Mouse (Mus musculus) neural tube, embryonic 13.5 days (tissue): ENCODE data around the gene Snx8. TPM values are rescaled to one million over a fixed set of nuclear protein-coding genes. Genes with fewer than 3 reads are reported as not detected.

Experiments used
- ATAC-seq: fragments of 200-750 bp; cut with Nextera tagmentation; 2 replicates; pipeline ENCODE4 v1.8.0; 2017; ENCODE audit warnings: low read depth, mild to moderate bottlenecking, moderate TSS enrichment, moderate library complexity
- H3K27ac ChIP-seq: fragments of 300-500 bp; sonication (generic); replicated peaks from 2 replicates; pipeline ENCODE4 v1.5.1; 2015; ENCODE audit warnings: moderate library complexity, mild to moderate bottlenecking, inconsistent platforms
- H3K27me3 ChIP-seq: fragments of 300-500 bp; sonication (generic); 2 replicates; pipeline ENCODE4 v1.6.1; 2015; ENCODE audit warnings: mild to moderate bottlenecking, inconsistent platforms
- H3K36me3 ChIP-seq: fragments of 300-500 bp; sonication (generic); 2 replicates; pipeline ENCODE4 v1.6.1; 2015; ENCODE audit warnings: mild to moderate bottlenecking, inconsistent platforms
- H3K4me1 ChIP-seq: fragments of 300-500 bp; sonication (generic); replicated peaks from 2 replicates; pipeline ENCODE4 v1.6.1; 2015; ENCODE audit warnings: inconsistent platforms
- H3K4me2 ChIP-seq: fragments of 300-500 bp; sonication (generic); 2 replicates; pipeline ENCODE4 v1.6.1; 2015; ENCODE audit warnings: inconsistent platforms, mild to moderate bottlenecking, moderate library complexity
- H3K4me3 ChIP-seq: fragments of 300-500 bp; sonication (generic); 2 replicates; pipeline ENCODE4 v1.5.1; 2015; ENCODE audit warnings: mild to moderate bottlenecking, inconsistent platforms
- H3K9ac ChIP-seq: fragments of 300-500 bp; sonication (generic); 2 replicates; pipeline ENCODE4 v1.6.1; 2015; ENCODE audit warnings: moderate library complexity, mild to moderate bottlenecking, inconsistent platforms
- H3K9me3 ChIP-seq: fragments of 300-500 bp; sonication (generic); 2 replicates; pipeline ENCODE4 v1.6.1; 2016; ENCODE audit warnings: inconsistent platforms
- WGBS: fragments of 180-500 bp; shearing (Covaris S2); methylation state at CpG from one replicate; pipeline ENCODE4 v1.1.7; 2015; 5-methylcytosine and 5-hydroxymethylcytosine counted together
- polyA plus RNA-seq: library from polyadenylated mRNA; unstranded; fragments of >200 nt; fragmentation: Nextera tagmentation; extraction: Ambion mirVana; gene quantifications from 2 replicates; pipeline ENCODE4 v1.2.1, GENCODE M21; 2015

Snx8 gene
- 19.8 and 21.2 TPM in 2 replicates for polyA plus RNA-seq

DNA sequence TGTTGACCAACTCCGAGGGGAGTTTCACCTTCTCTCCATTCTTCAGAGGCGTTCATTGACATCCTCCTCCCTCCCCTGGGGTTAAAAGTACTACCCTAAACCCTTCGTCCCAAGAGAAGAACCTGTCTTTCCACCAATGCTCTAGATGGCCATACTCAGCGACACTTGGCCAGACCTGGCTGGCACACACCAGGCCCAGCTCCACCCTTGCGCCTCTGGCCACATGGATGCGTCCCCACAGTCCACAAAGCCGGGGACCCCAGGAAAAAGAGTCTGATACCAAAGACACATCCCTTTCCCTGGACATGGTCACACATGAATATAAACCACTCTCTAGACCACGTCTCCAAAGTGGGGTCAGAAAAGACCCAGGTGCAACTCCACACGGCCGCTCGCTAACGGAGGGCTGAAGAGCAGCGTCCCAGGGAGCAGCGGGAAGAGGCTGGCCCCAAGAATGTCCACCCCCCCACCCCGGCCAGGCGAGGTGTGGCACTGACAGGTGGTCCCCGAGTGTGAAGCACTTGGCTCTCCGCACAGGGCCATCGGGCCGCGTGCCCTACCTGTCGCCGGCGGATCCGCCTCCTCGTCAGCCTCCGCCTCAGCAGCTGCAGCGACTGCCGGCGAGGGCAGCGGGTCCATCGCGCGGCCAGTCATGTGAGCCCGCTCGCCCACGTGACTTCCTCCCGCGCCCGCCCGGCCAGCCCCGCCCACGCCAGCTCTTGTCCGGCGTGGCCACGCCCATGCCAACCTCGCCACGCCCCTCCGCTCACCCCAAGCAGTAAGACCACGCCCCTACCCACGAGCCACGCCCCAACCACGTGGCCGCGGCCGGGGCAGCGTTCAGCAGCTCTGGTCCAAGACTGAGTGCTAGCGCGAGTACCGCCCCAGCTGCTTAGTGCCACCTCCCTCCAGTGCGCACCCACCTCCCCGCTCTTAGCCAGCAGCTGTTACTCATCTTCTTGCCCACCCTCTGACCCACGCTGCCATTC lies at the start of gene Snx8:
Snx8 (minus strand) TSS at position 675 of the 989 bp plus-strand sequence.
- 2% methylated on average over 62 of the region's 63 CpGs for WGBS
- Histone ChIP-seq H3K27ac (peak within 1 kb of the TSS; percentile 49; the same call in 1 of the 2 replicates), H3K4me2 (peak within 1 kb of the TSS; percentile 97)

DNA sequence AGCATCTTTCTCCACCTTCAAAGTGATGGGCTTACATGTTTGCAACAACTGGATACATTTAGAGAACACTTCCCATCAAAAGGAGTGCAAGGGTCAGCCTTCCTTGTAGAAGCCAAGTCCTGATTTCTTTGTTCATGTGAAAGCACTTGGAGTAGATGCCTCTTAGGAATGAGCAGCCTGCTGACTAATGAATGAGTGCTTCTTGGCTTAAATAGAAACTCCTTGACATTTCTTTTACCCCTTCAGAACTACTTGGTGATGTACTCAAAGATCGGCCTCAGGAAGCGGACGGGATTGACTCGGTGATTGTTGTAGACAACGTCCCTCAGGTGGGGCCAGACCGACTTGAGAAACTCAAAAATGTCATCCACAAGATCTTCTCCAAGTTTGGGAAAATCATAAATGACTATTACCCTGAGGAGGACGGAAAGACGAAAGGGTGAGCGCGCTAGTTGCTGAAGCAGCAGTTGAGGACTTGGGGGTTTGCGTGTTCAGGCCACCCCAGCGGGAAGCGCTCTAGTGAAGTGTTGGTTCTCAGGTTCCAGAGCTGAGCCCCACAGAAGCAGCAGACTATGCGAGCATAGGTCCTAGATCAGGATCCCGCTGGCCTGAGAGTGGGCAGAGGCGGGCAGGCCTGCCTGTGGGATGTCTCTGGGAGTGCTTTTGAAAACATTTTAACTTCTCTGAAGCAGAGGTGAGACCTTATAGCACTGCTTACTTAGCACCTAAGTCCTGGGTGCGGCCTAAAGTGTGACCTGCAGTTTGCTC lies 36.1 kb upstream of the Snx8 start:
- Histone ChIP-seq H3K4me2 (no peak overlapping the region), H3K4me1 (peaks cover 27% of the 10 kb centered on the region), H3K27me3 (no peaks in the 10 kb centered on the region), H3K9me3 (no peaks in the 10 kb centered on the region), H3K27ac (no peak overlapping the region), H3K9ac (no peak overlapping the region), H3K4me3 (no peak overlapping the region), H3K36me3 (peaks cover 54% of the 10 kb centered on the region)
- WGBS, result 97% methylated on average over 17 of the region's 17 CpGs
- ATAC-seq, result no peak

More for the DNA sequence above, at the start of gene Snx8:
- H3K4me3 ChIP-seq, result peak within 1 kb of the TSS; percentile 73
- ATAC-seq, result peak; percentile 92
- no peaks in the 10 kb centered on the region for H3K36me3 ChIP-seq
- H3K9me3 ChIP-seq, result no peaks in the 10 kb centered on the region
- no peaks in the 10 kb centered on the region for H3K27me3 ChIP-seq
- peaks cover 22% of the 10 kb centered on the region for H3K4me1 ChIP-seq
- H3K9ac ChIP-seq, result peak within 1 kb of the TSS; percentile 83

DNA sequence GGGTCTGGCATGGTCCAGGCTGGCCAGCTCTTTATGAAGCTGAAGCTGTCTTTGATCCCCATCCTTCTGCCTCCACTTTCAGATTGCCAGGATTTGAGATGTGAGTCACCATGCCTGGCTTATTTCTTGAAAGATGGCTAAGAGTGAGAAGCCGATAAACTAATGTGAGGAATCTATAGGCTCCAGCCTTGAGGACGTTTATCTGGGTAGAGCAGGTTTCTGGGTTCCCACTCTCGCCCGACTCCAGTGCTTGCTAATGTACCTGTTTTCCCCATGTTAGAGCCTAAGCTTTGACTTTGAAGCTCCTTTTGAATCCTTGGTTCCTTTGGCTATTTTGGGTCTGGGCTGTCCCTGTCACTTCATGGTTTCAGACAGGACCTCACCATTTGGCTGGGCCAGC lies 31.6 kb upstream of the Snx8 start:
- no peaks in the 10 kb centered on the region for H3K9me3 ChIP-seq
- H3K27me3 ChIP-seq, result no peaks in the 10 kb centered on the region
- WGBS, result 79% methylated on average over 4 of the region's 4 CpGs
- peaks cover 36% of the 10 kb centered on the region for H3K4me1 ChIP-seq
- H3K9ac ChIP-seq, result peak overlapping the region; percentile 98
- H3K36me3 ChIP-seq, result peaks cover 13% of the 10 kb centered on the region
- no peak overlapping the region for H3K27ac ChIP-seq
- no peak for ATAC-seq
- H3K4me3 ChIP-seq, result peak overlapping the region; percentile 100
- H3K4me2 ChIP-seq, result peak overlapping the region; percentile 90

DNA sequence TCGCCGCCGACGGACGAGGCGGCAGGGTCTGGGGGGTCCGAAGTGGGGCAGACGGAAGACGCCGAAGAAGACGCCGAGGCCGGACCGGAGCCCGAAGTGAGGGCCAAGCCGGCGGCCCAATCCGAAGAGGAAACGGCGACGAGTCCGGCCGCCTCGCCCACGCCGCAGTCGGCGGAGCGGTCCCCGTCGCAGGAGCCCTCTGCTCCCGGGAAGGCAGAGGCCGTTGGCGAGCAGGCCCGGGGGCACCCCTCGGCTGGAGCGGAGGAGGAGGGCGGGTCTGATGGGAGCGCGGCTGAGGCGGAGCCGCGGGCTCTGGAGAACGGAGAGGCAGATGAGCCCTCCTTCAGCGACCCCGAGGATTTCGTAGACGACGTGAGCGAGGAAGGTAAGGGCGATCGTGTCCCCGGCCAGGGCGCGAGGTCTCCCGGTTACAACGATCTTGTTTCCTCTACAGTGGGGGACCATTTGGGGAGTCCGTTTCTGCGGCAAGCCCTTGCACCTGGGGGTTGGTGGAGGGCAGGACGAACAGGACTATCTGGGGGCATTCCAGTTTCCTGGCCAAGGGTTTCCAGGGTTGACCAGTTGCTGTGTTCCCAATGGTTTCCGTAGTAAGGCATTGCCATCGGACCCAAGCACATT lies 30.5 kb upstream of the Snx8 start:
- Histone ChIP-seq H3K27ac (peak overlapping the region; percentile 94), H3K9me3 (no peaks in the 10 kb centered on the region), H3K9ac (peak overlapping the region; percentile 98), H3K27me3 (no peaks in the 10 kb centered on the region), H3K36me3 (peaks cover 13% of the 10 kb centered on the region), H3K4me2 (peak overlapping the region; percentile 90), H3K4me1 (peaks cover 36% of the 10 kb centered on the region), H3K4me3 (peak overlapping the region; percentile 100)
- peak; percentile 36 for ATAC-seq
- under 1% methylated on average over 62 of the region's 62 CpGs for WGBS

DNA sequence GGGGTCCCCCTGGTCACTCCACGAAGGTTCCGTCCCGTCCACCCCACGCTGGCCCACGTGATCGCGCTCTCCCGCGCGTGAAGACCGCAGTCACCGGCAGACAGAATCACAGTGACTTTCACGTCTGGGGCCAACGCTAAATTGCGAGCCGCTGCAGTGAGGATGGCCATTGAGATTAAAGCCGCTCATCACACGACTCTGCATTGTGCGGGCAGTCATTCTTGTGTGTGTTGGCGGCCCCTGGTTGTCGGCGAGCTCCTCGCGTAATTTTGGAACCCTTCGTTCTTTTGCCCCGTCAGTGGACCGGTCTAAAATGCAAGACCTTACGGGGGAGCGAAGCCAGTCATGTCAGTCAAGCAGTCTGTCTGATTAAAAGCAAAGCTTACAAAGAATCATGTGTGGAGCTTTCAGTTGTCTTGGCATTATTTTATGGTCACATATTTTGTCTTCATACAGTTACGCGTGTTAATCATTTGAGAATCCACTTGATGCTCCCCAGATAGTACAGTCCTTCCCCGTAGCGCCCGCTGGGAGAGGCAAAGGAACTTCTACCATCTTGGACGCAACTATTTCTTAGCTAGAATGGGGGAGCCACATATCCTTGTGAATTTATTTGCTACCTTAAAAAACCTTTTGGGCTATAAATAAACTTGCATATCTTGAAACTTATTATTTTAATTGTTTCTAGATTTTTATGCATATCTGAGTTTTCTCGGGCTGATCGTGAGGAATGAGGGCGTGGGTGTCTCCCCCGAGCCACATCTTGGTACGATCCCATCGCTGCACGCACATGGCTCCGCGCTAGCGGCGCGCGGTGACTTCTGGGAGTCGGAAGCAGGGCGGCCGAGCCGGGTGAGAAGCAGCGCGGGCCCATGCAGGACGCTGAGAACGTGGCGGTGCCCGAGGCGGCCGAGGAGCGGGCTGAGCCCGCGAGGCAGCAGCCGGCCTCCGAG lies 29.7 kb upstream of the Snx8 start, which contains the start of gene Eif3b:
Eif3b (plus strand) TSS at position 840 of the 953 bp plus-strand sequence.
- no peaks in the 10 kb centered on the region for H3K27me3 ChIP-seq
- H3K27ac ChIP-seq, result peak within 1 kb of the TSS; percentile 94
- ATAC-seq, result peak; percentile 94
- peak within 1 kb of the TSS; percentile 98 for H3K9ac ChIP-seq
- peaks cover 36% of the 10 kb centered on the region for H3K4me1 ChIP-seq
- peaks cover 13% of the 10 kb centered on the region for H3K36me3 ChIP-seq
- WGBS, result under 1% methylated on average over 65 of the region's 65 CpGs
- no peaks in the 10 kb centered on the region for H3K9me3 ChIP-seq
- peak within 1 kb of the TSS; percentile 90 for H3K4me2 ChIP-seq
- peak within 1 kb of the TSS; percentile 100 for H3K4me3 ChIP-seq

DNA sequence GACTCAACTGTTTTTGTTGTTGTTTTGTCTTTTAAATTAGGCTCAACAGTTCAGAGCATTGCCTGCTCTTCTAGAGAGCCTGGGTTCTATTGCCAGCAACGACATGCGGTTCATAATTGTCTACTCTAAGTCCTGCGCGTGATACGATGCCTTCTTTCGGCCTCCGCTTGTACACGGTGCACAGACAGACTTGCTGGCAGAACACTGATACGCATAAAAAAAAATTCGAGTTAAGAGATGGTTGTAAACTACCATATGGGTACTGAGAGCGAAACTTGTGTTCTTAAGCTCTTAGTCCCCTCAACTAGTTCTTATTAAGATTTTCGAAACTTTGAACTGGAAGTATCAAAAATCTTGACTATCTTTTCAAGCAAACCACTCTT lies 29.0 kb upstream of the Snx8 start:
- peak overlapping the region; percentile 90 for H3K4me2 ChIP-seq
- WGBS, result 1% methylated on average over 12 of the region's 12 CpGs
- peak overlapping the region; percentile 100 for H3K4me3 ChIP-seq
- peaks cover 7% of the 10 kb centered on the region; the same call in 1 of the 2 replicates for H3K36me3 ChIP-seq
- 0 out of 2 replicates have a peak, but pooled peaks have one; percentile 2 for ATAC-seq
- no peaks in the 10 kb centered on the region for H3K9me3 ChIP-seq
- peak overlapping the region; percentile 81 for H3K9ac ChIP-seq
- H3K27ac ChIP-seq, result peak overlapping the region; percentile 94
- H3K27me3 ChIP-seq, result no peaks in the 10 kb centered on the region
- H3K4me1 ChIP-seq, result peaks cover 36% of the 10 kb centered on the region

DNA sequence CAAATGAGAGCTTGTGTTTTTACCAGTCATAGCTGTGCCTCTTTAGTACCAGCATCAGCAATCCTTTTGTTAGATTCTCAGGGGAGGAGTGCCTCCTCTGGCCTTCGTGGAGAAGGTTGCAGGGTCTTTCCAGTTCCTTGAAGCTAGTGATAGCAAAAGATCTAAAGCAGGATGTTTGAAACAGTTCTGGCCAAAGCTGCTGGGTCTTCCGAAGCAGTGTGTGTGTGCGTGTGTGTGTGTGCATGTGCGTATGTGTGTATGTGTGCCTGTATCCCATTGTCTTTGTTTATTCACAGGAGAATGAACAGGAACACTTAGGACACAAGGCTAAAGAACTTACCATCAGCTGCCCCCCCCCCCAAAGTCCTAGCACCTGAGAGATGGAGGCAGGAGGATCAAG lies 25.6 kb upstream of the Snx8 start:
- no peak overlapping the region for H3K4me2 ChIP-seq

DNA sequence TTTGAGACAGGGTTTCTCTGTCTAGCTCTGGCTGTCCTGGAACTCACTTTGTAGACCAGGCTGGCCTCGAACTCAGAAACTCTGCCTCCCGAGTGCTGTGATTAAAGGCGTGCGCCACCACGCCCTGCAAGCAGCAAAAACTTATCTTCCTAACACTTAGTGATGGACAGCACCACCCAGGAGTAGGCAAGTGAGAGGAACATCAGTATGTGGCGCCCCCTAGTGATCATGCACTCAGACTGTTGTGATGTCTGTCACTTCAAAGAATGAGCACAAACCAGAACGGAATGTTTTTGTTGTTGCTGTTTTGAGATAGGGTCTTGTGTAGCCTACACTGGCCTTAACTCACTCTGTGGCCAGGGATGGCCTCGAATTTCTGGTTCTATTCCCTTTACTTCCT lies 22.3 kb upstream of the Snx8 start:
- Histone ChIP-seq H3K4me1 (no peaks in the 10 kb centered on the region), H3K27ac (no peak overlapping the region), H3K4me2 (no peak overlapping the region), H3K9ac (no peak overlapping the region), H3K27me3 (no peaks in the 10 kb centered on the region), H3K4me3 (no peak overlapping the region), H3K36me3 (no peaks in the 10 kb centered on the region), H3K9me3 (no peaks in the 10 kb centered on the region)
- no peak for ATAC-seq
- 36% methylated on average over 8 of the region's 8 CpGs for WGBS

More for the DNA sequence above, 25.6 kb upstream of the Snx8 start:
- H3K9me3 ChIP-seq, result no peaks in the 10 kb centered on the region
- H3K36me3 ChIP-seq, result no peaks in the 10 kb centered on the region
- peaks cover 5% of the 10 kb centered on the region for H3K4me1 ChIP-seq
- H3K27ac ChIP-seq, result no peak overlapping the region
- H3K27me3 ChIP-seq, result no peaks in the 10 kb centered on the region
- ATAC-seq, result no peak
- WGBS, result 66% methylated on average over 4 of the region's 4 CpGs
- no peak overlapping the region for H3K4me3 ChIP-seq
- H3K9ac ChIP-seq, result no peak overlapping the region

DNA sequence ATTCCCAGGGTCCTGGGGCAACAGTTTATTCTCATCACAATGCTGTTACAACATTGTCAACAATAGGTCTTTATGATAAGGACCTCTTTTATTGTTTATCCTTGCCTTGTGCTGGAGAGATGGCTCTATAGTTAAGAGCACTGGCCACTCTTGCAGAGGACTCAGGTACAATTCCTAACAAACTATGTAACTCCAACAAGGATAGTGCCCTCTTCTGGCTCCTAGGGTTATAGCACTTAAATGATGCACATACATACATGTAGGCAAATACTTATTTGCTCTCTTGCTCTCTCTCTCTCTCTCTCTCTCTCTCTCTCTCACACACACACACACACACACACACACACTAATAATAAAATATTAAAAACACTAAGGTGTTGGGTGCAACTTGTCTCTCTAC lies 19.7 kb upstream of the Snx8 start:
- no peak overlapping the region for H3K27ac ChIP-seq
- no peaks in the 10 kb centered on the region for H3K27me3 ChIP-seq
- H3K36me3 ChIP-seq, result no peaks in the 10 kb centered on the region
- no peaks in the 10 kb centered on the region for H3K4me1 ChIP-seq
- no peak for ATAC-seq
- H3K9me3 ChIP-seq, result no peaks in the 10 kb centered on the region
- no peak overlapping the region for H3K4me2 ChIP-seq
- no peak overlapping the region for H3K4me3 ChIP-seq
- H3K9ac ChIP-seq, result no peak overlapping the region

DNA sequence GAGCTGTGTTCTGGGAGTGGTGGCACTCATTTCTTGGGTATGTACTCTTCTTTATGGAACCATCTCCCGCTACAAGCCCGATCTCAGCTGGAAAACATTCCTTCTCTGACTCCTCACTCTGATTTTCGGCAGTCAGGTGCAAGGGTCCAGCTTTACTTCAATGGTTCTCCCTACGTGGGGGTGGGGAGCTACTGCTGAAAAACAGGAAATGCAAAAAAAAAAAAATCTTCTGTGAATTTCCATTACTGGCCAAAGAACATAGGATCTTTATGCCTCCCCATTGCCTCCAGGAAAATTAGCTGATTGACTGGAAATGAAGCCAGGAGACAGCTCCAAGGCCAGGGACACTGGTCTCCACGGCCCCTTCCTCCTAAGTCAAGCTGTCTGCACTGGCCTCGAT lies 17.6 kb upstream of the Snx8 start:
- H3K4me1 ChIP-seq, result no peaks in the 10 kb centered on the region
- H3K27ac ChIP-seq, result no peak overlapping the region
- 73% methylated on average over 6 of the region's 6 CpGs for WGBS
- H3K27me3 ChIP-seq, result no peaks in the 10 kb centered on the region
- H3K4me3 ChIP-seq, result no peak overlapping the region
- H3K36me3 ChIP-seq, result no peaks in the 10 kb centered on the region
- no peak overlapping the region for H3K4me2 ChIP-seq
- H3K9ac ChIP-seq, result no peak overlapping the region
- no peak for ATAC-seq
- H3K9me3 ChIP-seq, result no peaks in the 10 kb centered on the region

DNA sequence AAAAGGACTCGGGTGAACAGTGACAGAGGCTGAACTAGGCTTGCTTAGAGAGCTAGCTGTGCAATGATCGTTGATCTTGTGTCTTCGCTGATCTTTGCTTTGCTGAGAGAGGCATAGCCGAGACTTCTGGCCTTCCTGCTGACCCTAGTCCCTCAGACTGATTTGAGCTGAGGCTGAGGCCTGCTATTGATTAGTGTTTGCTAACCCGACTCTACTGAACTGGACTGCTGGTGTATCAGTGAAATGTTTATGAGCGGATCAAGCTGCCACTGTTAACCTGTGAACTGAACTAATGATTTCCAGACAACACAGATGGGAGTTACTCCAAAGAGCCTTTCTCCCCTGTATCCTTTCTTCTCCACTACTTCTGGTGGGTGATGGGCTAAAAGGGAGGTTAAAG lies 16.1 kb upstream of the Snx8 start:
- Histone ChIP-seq H3K27me3 (no peaks in the 10 kb centered on the region), H3K27ac (no peak overlapping the region), H3K4me1 (no peaks in the 10 kb centered on the region), H3K4me3 (no peak overlapping the region), H3K9me3 (no peaks in the 10 kb centered on the region), H3K9ac (no peak overlapping the region), H3K4me2 (no peak overlapping the region), H3K36me3 (no peaks in the 10 kb centered on the region)
- ATAC-seq, result no peak
- 79% methylated on average over 6 of the region's 6 CpGs for WGBS
